Mouse (Mus musculus) heart, postnatal 14 days (tissue): ENCODE measurements at regions not wholly inside any gene's neighbourhood (a gene's known extent, or its start where the extent isn't known, plus 50 kb on each side); places are given as distances from the start of the nearest gene placed in this dataset.
A peak's percentile ranks its signal among the peaks of the same experiment; 100 is the strongest.

ENCODE experiments used
- DNase-seq, 2 experiments: peaks; one replicate each; pipeline ENCODE4 v3.0.0; 2021 to 2022
- intact Hi-C: fragments of 180-260 bp; cut with DNase I; formaldehyde crosslinking; loops from one replicate; pipeline ENCODE4 v1.15.1; 2025

- intact Hi-C loops = no loop called here
- DNase-seq = peak; percentile 4 to 49
Measured at GRCm38 (mm10) chr1:42229711-42230110, 465.9 kb upstream of the Pou3f3 start.

GRCm38 (mm10) chr1:42230469-42231040, 465.0 kb upstream of the Pou3f3 start:
- intact Hi-C loops = no loop called here
- DNase-seq = no peak

- no peak for DNase-seq
- intact Hi-C loops = no loop called here
Measured at GRCm38 (mm10) chr1:42231091-42231490, 464.5 kb upstream of the Pou3f3 start.

- no peak for DNase-seq
- intact Hi-C loops = no loop called here
Measured at GRCm38 (mm10) chr1:42231897-42232296, 463.7 kb upstream of the Pou3f3 start.

- no peak for DNase-seq
- intact Hi-C loops = no loop called here
Measured at GRCm38 (mm10) chr1:42232716-42233115, 462.9 kb upstream of the Pou3f3 start.

- intact Hi-C loops = no loop called here
- DNase-seq = no peak
Measured at GRCm38 (mm10) chr1:42233289-42233688, 462.3 kb upstream of the Pou3f3 start.

GRCm38 (mm10) chr1:42236466-42237010, 459.0 kb upstream of the Pou3f3 start:
- DNase-seq = no peak
- intact Hi-C loops = no loop called here

GRCm38 (mm10) chr1:42238408-42238807, 457.2 kb upstream of the Pou3f3 start:
- peak in 1 of 2 experiments; percentile 14 for DNase-seq
- intact Hi-C loops = loop anchor here (2.0 kb wide), 1 partner anchor 340 kb away; no protein-coding TSS in a partner anchor

GRCm38 (mm10) chr1:42241172-42241571, 454.4 kb upstream of the Pou3f3 start:
- no peak for DNase-seq
- intact Hi-C loops = no loop called here

- intact Hi-C loops = no loop called here
- no peak for DNase-seq
Measured at GRCm38 (mm10) chr1:42241601-42242220, 453.9 kb upstream of the Pou3f3 start.

GRCm38 (mm10) chr1:42242586-42243457, 452.7 kb upstream of the Pou3f3 start:
- no peak for DNase-seq
- intact Hi-C loops = no loop called here

- intact Hi-C loops = no loop called here
- DNase-seq = no peak
Measured at GRCm38 (mm10) chr1:42243458-42243855, 452.1 kb upstream of the Pou3f3 start.

- DNase-seq = no peak
Measured at GRCm38 (mm10) chr1:42243878-42244277, 451.7 kb upstream of the Pou3f3 start.

GRCm38 (mm10) chr1:42252386-42252785, 443.2 kb upstream of the Pou3f3 start:
- intact Hi-C loops = loop anchor here (10.0 kb wide), 1 partner anchor 442 kb away; the partner anchor contains the start of gene Pou3f3
- no peak for DNase-seq

More at GRCm38 (mm10) chr1:42243878-42244277, 451.7 kb upstream of the Pou3f3 start:
- intact Hi-C loops = no loop called here

- DNase-seq = no peak
- intact Hi-C loops = loop anchor here (10.0 kb wide), 1 partner anchor 441 kb away; the partner anchor contains the start of gene Pou3f3
Measured at GRCm38 (mm10) chr1:42253786-42254185, 441.8 kb upstream of the Pou3f3 start.

- intact Hi-C loops = loop anchor here (10.0 kb wide), 1 partner anchor 438 kb away; the partner anchor contains the start of gene Pou3f3
- DNase-seq = no peak
Measured at GRCm38 (mm10) chr1:42256911-42257595, 438.5 kb upstream of the Pou3f3 start.

GRCm38 (mm10) chr1:42257801-42258593, 437.6 kb upstream of the Pou3f3 start:
- intact Hi-C loops = loop anchor here (10.0 kb wide), 1 partner anchor 437 kb away; the partner anchor contains the start of gene Pou3f3

GRCm38 (mm10) chr1:42258594-42258910, 437.0 kb upstream of the Pou3f3 start:
- intact Hi-C loops = loop anchor here (10.0 kb wide), 1 partner anchor 436 kb away; the partner anchor contains the start of gene Pou3f3
- no peak for DNase-seq

More at GRCm38 (mm10) chr1:42257801-42258593, 437.6 kb upstream of the Pou3f3 start:
- DNase-seq = no peak
